Mouse (Mus musculus): ENCODE measurements at regions not wholly inside any gene's neighbourhood (a gene's known extent, or its start where the extent isn't known, plus 50 kb on each side); places are given as distances from the start of the nearest gene placed in this dataset.

DNA sequence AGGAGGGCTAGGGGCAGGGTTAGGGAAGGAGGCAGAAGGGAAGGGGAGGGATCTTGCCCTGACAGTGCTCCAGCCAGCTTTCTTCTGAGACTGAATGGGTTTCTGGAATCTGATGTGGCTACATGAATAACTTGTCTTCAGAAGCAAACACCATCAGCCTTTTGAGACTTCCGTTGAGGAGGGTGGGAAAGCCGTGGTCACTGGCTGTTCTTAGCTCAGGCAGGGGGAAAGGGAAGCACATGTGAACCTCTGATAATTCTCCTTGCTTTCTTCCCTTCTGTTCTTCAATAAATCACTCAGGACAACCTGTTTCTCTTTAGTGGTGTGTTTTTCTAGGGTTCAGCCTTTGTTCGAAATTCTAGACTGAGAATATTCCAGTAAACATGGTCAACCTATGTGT is 148.9 kb downstream of the Bcl11a start:
- H3K36me3 ChIP-seq (ENCODE audit: control insufficient read depth, insufficient read depth, low read length) = no peaks in the 10 kb centered on the region
- no peaks in the 10 kb centered on the region for H3K27me3 ChIP-seq (ENCODE audit: control insufficient read depth, insufficient read depth, low read length)
- no peak overlapping the region for H3K9ac ChIP-seq (ENCODE audit: low read length)
- no peak overlapping the region for H3K4me2 ChIP-seq (ENCODE audit: low read length)
- no peak overlapping the region for H3K27ac ChIP-seq (replicated peaks in 1 of 2; ENCODE audit: control insufficient read depth in 1 of 2, insufficient read depth in 1 of 2, low read depth in 2 of 2, low read length in 2 of 2)
- H3K4me3 ChIP-seq (ENCODE audit: control insufficient read depth in 1 of 2, insufficient read depth in 1 of 2, low read depth in 1 of 2, low read length in 2 of 2) = no peak overlapping the region
- WGBS = 70% methylated on average over 3 of the region's 3 CpGs
- no peak for ATAC-seq (ENCODE audit: insufficient number of reproducible peaks, insufficient read depth, low FRiP score, low read depth)
- no peaks in the 10 kb centered on the region for H3K9me3 ChIP-seq (ENCODE audit: control insufficient read depth, low read length)
- H3K4me1 ChIP-seq (ENCODE audit: control insufficient read depth in 2 of 2, insufficient read depth in 2 of 2, low read length in 2 of 2) = no peaks in the 10 kb centered on the region

GRCm38 (mm10) chr11:24233376-24233775 is 155.5 kb downstream of the Bcl11a start:
- Histone ChIP-seq H3K4me3 (ENCODE audit: control insufficient read depth in 1 of 2, insufficient read depth in 1 of 2, low read depth in 1 of 2, low read length in 2 of 2) (no peak overlapping the region), H3K27me3 (ENCODE audit: control insufficient read depth, insufficient read depth, low read length) (no peaks in the 10 kb centered on the region), H3K9ac (ENCODE audit: low read length) (no peak overlapping the region), H3K27ac (replicated peaks in 1 of 2; ENCODE audit: control insufficient read depth in 1 of 2, insufficient read depth in 1 of 2, low read depth in 2 of 2, low read length in 2 of 2) (no peak overlapping the region), H3K4me2 (ENCODE audit: low read length) (no peak overlapping the region), H3K36me3 (ENCODE audit: control insufficient read depth, insufficient read depth, low read length) (no peaks in the 10 kb centered on the region), H3K4me1 (ENCODE audit: control insufficient read depth in 2 of 2, insufficient read depth in 2 of 2, low read length in 2 of 2) (peaks cover 5 to 7% of the 10 kb centered on the region in 2 experiments), H3K9me3 (ENCODE audit: control insufficient read depth, low read length) (no peaks in the 10 kb centered on the region)
- ATAC-seq (ENCODE audit: insufficient number of reproducible peaks, insufficient read depth, low FRiP score, low read depth) = no peak
- 64% methylated on average over 11 of the region's 11 CpGs for WGBS

DNA sequence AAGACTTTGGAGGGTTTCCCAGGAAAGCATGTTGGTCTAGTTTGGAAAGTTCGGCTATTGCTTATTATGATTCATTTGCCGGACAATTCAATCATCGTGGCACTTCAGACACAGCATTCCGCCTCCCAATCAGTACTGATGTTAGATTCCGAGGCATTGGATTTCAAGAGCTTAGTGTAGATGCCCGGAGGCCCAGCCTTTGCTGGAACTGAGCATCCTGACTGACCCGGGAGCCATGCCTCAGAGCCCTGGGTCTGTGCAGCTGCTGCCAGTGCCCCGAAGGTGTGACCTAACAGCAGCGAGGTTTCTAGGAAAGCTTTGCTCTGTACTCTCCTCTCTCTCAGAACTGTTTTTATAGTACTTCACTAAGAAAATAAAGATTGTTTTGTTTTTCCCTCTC is 156.0 kb downstream of the Bcl11a start:
- Histone ChIP-seq H3K4me3 (ENCODE audit: control insufficient read depth in 1 of 2, insufficient read depth in 1 of 2, low read depth in 1 of 2, low read length in 2 of 2) (no peak overlapping the region), H3K27me3 (ENCODE audit: control insufficient read depth, insufficient read depth, low read length) (no peaks in the 10 kb centered on the region), H3K4me2 (ENCODE audit: low read length) (no peak overlapping the region), H3K27ac (replicated peaks in 1 of 2; ENCODE audit: control insufficient read depth in 1 of 2, insufficient read depth in 1 of 2, low read depth in 2 of 2, low read length in 2 of 2) (no peak overlapping the region), H3K9me3 (ENCODE audit: control insufficient read depth, low read length) (no peaks in the 10 kb centered on the region), H3K9ac (ENCODE audit: low read length) (no peak overlapping the region), H3K4me1 (ENCODE audit: control insufficient read depth in 2 of 2, insufficient read depth in 2 of 2, low read length in 2 of 2) (peaks cover 5 to 8% of the 10 kb centered on the region in 2 experiments), H3K36me3 (ENCODE audit: control insufficient read depth, insufficient read depth, low read length) (no peaks in the 10 kb centered on the region)
- ATAC-seq (ENCODE audit: insufficient number of reproducible peaks, insufficient read depth, low FRiP score, low read depth) = no peak
- WGBS = 27% methylated on average over 9 of the region's 9 CpGs

DNA sequence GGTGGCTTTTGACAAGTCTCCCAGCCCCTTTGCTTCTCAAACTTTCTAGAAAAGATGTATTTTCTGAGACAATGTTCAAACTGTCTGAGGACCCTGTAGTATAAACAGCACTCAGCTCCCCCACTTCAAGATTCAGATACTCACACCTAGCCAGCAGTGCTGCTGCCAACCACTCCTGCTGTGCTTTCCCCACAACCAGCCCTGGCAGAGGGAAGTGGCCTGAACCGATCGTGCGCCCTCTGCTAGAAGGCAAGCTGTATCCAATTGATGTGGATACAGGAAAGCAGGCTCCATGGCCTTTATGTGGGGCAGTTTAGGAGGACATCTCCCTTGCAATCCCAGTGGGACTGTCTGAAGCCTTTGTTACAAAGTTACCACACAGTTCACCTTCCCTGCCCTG is 156.6 kb downstream of the Bcl11a start:
- Histone ChIP-seq H3K4me2 (ENCODE audit: low read length) (no peak overlapping the region), H3K27ac (replicated peaks in 1 of 2; ENCODE audit: control insufficient read depth in 1 of 2, insufficient read depth in 1 of 2, low read depth in 2 of 2, low read length in 2 of 2) (no peak overlapping the region)
- ATAC-seq (ENCODE audit: insufficient number of reproducible peaks, insufficient read depth, low FRiP score, low read depth) = no peak

DNA sequence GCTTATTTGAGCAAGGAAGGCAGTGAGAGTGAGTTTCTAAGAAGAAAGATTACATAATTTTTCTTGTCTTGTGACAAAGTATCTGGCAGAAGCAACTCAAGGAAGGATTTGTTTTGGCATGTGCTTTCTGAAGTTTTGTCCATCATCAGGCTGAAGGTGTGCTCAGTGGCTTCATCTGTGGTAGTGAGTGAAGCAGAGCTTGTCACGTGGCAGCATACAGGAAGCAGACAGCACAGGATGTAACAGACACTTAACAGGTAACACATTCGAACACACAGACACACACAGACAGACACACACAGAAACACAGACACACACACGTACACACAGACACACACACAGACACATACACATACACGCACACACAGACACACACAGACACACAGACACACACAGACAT is 157.5 kb downstream of the Bcl11a start:
- H3K9ac ChIP-seq (ENCODE audit: low read length) = no peak overlapping the region
- ATAC-seq (ENCODE audit: insufficient number of reproducible peaks, insufficient read depth, low FRiP score, low read depth) = no peak
- H3K9me3 ChIP-seq (ENCODE audit: control insufficient read depth, low read length) = no peaks in the 10 kb centered on the region
- no peaks in the 10 kb centered on the region for H3K36me3 ChIP-seq (ENCODE audit: control insufficient read depth, insufficient read depth, low read length)
- H3K27me3 ChIP-seq (ENCODE audit: control insufficient read depth, insufficient read depth, low read length) = no peaks in the 10 kb centered on the region
- 73% methylated on average over 4 of the region's 4 CpGs for WGBS
- H3K4me3 ChIP-seq (ENCODE audit: control insufficient read depth in 1 of 2, insufficient read depth in 1 of 2, low read depth in 1 of 2, low read length in 2 of 2) = no peak overlapping the region
- peaks cover 13 to 18% of the 10 kb centered on the region in 2 experiments for H3K4me1 ChIP-seq (ENCODE audit: control insufficient read depth in 2 of 2, insufficient read depth in 2 of 2, low read length in 2 of 2)
- no peak overlapping the region for H3K4me2 ChIP-seq (ENCODE audit: low read length)
- H3K27ac ChIP-seq (replicated peaks in 1 of 2; ENCODE audit: control insufficient read depth in 1 of 2, insufficient read depth in 1 of 2, low read depth in 2 of 2, low read length in 2 of 2) = no peak overlapping the region

More for the DNA sequence above, 156.6 kb downstream of the Bcl11a start:
- Histone ChIP-seq H3K36me3 (ENCODE audit: control insufficient read depth, insufficient read depth, low read length) (no peaks in the 10 kb centered on the region), H3K4me1 (ENCODE audit: control insufficient read depth in 2 of 2, insufficient read depth in 2 of 2, low read length in 2 of 2) (peaks cover 9 to 14% of the 10 kb centered on the region in 2 experiments), H3K27me3 (ENCODE audit: control insufficient read depth, insufficient read depth, low read length) (no peaks in the 10 kb centered on the region), H3K4me3 (ENCODE audit: control insufficient read depth in 1 of 2, insufficient read depth in 1 of 2, low read depth in 1 of 2, low read length in 2 of 2) (no peak overlapping the region), H3K9me3 (ENCODE audit: control insufficient read depth, low read length) (no peaks in the 10 kb centered on the region), H3K9ac (ENCODE audit: low read length) (no peak overlapping the region)
- 67% methylated on average over 3 of the region's 3 CpGs for WGBS

GRCm38 (mm10) chr11:24239631-24240030 is 161.8 kb downstream of the Bcl11a start:
- Histone ChIP-seq H3K9ac (ENCODE audit: low read length) (no peak overlapping the region), H3K4me2 (ENCODE audit: low read length) (no peak overlapping the region), H3K36me3 (ENCODE audit: control insufficient read depth, insufficient read depth, low read length) (no peaks in the 10 kb centered on the region), H3K4me3 (ENCODE audit: control insufficient read depth in 1 of 2, insufficient read depth in 1 of 2, low read depth in 1 of 2, low read length in 2 of 2) (no peak overlapping the region), H3K27ac (replicated peaks in 1 of 2; ENCODE audit: control insufficient read depth in 1 of 2, insufficient read depth in 1 of 2, low read depth in 2 of 2, low read length in 2 of 2) (peak overlapping the region; percentile 63 to 74), H3K4me1 (ENCODE audit: control insufficient read depth in 2 of 2, insufficient read depth in 2 of 2, low read length in 2 of 2) (peaks cover 14 to 41% of the 10 kb centered on the region in 2 experiments), H3K9me3 (ENCODE audit: control insufficient read depth, low read length) (no peaks in the 10 kb centered on the region), H3K27me3 (ENCODE audit: control insufficient read depth, insufficient read depth, low read length) (no peaks in the 10 kb centered on the region)
- ATAC-seq (ENCODE audit: insufficient number of reproducible peaks, insufficient read depth, low FRiP score, low read depth) = 0 out of 2 replicates have a peak, but pooled peaks have one; percentile 49
- 25% methylated on average over 6 of the region's 6 CpGs for WGBS

DNA sequence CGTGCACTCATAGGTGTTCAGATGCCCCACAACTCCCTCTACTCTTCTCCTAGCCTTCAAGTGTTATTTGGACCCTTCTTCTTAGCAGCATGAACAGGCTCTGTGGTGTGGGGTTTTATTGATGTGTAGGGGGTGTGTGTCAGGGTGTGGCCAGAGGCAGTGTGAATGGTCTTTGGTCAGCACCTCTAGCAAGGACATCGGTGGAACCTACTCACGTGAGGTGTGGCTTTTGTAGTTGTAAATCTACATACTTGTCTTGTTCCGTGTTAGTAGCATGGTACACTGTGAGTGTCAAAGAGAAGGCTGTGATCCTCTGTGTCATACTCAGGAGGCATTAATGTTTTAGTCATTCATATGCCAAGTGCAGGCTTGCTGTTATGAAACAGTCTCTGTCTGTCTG is 164.2 kb downstream of the Bcl11a start:
- no peak overlapping the region for H3K27ac ChIP-seq (replicated peaks in 1 of 2; ENCODE audit: control insufficient read depth in 1 of 2, insufficient read depth in 1 of 2, low read depth in 2 of 2, low read length in 2 of 2)
- 82% methylated on average over 4 of the region's 4 CpGs for WGBS
- no peaks in the 10 kb centered on the region for H3K36me3 ChIP-seq (ENCODE audit: control insufficient read depth, insufficient read depth, low read length)
- ATAC-seq (ENCODE audit: insufficient number of reproducible peaks, insufficient read depth, low FRiP score, low read depth) = no peak
- no peak overlapping the region for H3K4me2 ChIP-seq (ENCODE audit: low read length)
- H3K9me3 ChIP-seq (ENCODE audit: control insufficient read depth, low read length) = 0 out of 2 replicates have a peak, but pooled peaks cover 2% of the 10 kb centered on the region
- H3K9ac ChIP-seq (ENCODE audit: low read length) = no peak overlapping the region
- H3K27me3 ChIP-seq (ENCODE audit: control insufficient read depth, insufficient read depth, low read length) = no peaks in the 10 kb centered on the region
- peaks cover 14 to 37% of the 10 kb centered on the region in 2 experiments for H3K4me1 ChIP-seq (ENCODE audit: control insufficient read depth in 2 of 2, insufficient read depth in 2 of 2, low read length in 2 of 2)
- H3K4me3 ChIP-seq (ENCODE audit: control insufficient read depth in 1 of 2, insufficient read depth in 1 of 2, low read depth in 1 of 2, low read length in 2 of 2) = no peak overlapping the region

DNA sequence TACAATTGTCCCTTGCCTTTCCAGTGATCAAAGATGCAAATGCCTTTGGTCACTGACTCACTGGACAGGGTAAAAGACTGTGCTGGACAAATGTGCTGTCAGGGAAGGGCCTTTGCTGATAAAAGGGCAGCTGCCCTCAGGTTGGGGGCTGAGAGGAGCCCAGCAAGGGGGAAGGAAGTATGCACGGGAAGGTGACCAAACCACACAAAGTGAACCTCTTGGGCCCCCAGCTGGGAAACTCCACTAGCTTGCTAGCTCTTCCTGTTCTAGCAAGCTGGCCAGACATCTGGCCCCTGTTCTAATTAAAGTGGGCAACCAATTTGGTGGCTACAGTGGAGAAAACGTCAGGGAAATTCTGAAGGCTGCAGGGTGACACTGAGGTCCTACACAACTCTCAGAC is 165.0 kb downstream of the Bcl11a start:
- Histone ChIP-seq H3K36me3 (ENCODE audit: control insufficient read depth, insufficient read depth, low read length) (no peaks in the 10 kb centered on the region), H3K27ac (replicated peaks in 1 of 2; ENCODE audit: control insufficient read depth in 1 of 2, insufficient read depth in 1 of 2, low read depth in 2 of 2, low read length in 2 of 2) (no peak overlapping the region), H3K27me3 (ENCODE audit: control insufficient read depth, insufficient read depth, low read length) (no peaks in the 10 kb centered on the region), H3K9ac (ENCODE audit: low read length) (no peak overlapping the region), H3K4me3 (ENCODE audit: control insufficient read depth in 1 of 2, insufficient read depth in 1 of 2, low read depth in 1 of 2, low read length in 2 of 2) (no peak overlapping the region), H3K4me2 (ENCODE audit: low read length) (no peak overlapping the region), H3K4me1 (ENCODE audit: control insufficient read depth in 2 of 2, insufficient read depth in 2 of 2, low read length in 2 of 2) (peaks cover 14 to 34% of the 10 kb centered on the region in 2 experiments), H3K9me3 (ENCODE audit: control insufficient read depth, low read length) (peaks cover 5% of the 10 kb centered on the region; the same call in 1 of the 2 replicates)
- WGBS = 15% methylated on average over 2 of the region's 2 CpGs
- no peak for ATAC-seq (ENCODE audit: insufficient number of reproducible peaks, insufficient read depth, low FRiP score, low read depth)

Data from heart, embryonic 14.5 days (tissue).